Mouse (Mus musculus): ENCODE results near the gene Mdm2.

The Mdm2 gene

DNA sequence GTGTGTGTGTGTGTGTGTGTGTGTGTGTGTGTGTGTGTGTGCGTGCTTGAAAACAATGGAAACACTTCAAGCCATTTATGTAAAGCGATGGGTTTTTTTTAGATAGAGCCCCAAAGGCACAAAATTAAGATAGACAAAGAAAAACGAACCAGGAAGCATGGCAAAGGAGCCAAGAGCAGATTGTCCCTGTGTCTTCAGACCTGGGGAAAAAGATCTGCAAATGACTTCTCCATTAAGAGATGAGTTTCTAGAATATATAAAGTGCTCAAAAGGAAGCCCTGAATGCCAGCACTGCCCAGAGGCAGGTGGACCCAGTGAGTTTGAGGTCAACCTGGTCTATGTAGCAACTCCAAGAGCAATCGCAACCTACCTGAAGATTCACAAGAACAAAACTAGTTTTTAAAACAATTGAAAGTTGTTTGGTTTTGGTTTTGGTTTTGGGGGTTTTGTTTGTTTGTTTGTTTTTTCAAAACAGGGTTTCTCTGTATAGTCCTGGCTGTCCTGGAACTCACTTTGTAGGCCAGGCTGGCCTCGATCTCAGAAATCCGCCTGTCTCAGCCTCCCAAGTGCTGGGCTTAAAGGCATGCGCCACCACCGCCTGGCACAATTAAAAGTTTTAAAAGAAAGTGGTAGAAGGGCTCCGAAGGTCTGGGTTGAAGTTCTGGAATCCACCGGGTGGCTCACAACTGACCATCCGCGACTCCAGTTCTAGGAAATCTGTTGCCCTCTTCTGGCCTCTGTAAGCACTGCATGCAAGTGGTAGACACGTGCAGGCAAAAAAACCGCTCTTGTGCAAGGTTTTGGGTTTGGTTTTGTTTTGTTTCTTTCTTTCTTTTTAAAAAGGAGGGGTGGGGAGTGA, 28.3 kb downstream of the Mdm2 start:
- no peak for DNase-seq (ENCODE audit: low spot score)

DNA sequence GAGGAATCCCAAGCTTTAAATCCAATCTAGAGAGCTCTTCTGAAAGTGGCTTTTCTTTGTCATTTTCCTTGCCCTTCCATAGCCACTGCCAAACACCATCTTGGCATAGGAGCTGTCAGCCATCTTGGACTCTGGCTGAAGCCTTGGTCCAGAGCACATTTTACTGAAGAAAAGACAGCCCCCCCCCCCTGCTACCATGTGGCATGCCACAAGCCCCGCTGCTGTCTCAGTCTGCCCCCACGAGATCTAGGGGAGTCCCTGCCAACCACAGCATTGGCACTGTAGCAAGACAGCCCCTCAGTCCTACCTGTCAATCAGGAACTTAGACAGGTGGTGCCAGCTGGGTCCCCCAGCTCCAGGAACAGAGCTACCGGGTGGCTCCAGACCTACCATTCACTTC, 29.0 kb downstream of the Mdm2 start:
- DNase-seq (ENCODE audit: low spot score): no peak

DNA sequence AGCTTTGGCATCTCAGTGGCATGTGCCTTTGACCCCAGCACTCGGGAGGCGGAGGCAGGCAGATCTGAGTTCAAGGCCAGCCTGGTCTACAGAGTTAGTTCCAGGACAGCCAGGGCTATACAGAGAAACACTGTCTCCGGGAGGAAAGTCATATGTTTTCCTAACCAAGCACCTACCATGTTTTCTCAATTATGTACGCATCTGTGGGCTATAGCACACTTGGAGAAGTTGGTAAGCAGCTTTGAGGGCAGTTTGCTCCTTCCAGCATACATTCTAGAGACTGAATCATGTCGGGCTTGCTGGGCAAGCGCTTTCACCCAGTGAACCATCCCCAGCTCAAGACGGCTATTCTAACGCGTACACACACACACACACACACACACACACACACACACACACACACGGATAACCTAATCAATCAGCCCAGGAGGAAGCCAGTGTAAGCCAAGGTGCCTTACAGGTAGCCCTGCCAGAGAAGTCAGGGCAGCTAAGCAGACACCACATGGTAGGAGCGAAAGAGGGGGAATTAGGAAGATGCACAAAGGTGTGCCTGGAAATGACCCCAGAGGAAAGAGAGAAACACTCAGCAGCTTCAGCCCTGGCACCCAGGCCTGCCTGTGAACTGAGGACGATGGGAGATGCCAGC, 29.6 kb downstream of the Mdm2 start:
- no peak for DNase-seq (ENCODE audit: low spot score)

DNA sequence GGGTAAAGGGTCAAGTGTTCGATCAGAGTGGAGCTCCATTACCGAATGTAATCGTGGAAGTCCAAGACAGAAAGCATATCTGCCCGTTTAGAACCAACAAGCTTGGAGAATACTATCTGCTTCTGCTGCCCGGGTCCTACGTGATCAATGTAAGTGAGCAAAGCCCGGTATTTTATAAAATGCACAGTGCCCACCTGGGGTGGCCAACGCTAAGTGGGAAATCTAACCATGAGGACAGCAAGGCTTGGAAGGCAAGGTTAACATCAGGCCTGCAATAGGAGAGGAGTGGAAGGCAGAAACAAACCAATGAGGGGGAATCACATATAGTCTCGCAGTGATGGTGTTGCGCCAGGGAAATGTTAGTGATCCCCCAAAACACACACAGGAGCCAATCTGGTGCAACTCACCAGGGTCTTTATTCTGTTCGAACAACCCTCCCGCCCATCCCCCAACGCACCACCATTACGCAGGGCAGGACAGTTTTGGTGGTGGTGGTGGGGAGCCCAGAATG, 30.5 kb downstream of the Mdm2 start:
- DNase-seq (ENCODE audit: low spot score): no peak

DNA sequence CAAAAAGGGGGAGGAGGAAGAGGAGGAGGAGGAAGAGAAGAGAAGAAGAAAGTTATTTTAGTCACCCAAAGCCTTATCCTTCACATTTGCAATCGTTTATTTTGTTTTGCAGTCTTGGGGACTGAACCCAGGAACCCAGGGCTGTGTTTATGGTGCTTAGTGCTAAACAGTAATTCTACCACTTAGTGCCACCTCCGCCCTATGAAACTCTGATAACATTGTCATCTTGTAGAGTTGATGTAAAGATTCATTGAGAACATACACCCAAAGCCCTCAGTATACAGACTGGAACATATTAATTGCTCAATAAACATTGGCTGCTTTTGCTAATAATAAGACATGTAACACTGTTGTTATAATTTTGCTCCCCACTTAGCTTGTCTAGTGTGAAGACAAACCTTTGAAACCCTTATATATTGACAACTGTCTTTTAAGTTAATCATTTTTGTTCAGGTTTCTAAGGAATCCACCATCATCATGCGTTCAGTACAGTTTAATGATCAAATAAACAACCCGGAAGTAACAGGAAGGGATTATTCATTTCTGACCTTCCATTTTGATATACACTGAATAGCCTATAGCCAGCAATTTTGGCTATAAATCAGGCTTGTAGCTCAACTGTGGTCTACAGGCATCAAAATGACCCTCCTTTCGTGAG, 31.4 kb downstream of the Mdm2 start:
- no peak for DNase-seq (ENCODE audit: low spot score)

DNA sequence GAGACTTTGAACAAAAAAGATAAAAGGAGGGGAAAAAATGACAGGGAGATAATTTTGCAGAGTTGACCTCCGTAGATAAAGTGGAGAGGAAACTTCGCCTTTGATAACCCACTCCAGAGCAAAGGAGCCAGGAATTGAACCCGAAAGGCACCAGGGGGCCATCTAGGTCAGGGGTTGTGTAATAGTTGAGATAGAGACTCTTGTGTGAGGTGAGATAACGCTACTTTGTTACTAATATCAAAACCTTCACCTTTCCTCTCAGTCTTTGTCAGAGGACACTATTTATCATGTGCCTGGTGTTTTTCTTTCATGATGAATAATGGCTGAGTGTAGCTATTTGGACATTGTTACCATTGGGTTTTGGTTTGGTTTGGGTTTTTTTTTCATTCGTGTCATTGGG, 32.2 kb downstream of the Mdm2 start:
- DNase-seq (ENCODE audit: low spot score): no peak

DNA sequence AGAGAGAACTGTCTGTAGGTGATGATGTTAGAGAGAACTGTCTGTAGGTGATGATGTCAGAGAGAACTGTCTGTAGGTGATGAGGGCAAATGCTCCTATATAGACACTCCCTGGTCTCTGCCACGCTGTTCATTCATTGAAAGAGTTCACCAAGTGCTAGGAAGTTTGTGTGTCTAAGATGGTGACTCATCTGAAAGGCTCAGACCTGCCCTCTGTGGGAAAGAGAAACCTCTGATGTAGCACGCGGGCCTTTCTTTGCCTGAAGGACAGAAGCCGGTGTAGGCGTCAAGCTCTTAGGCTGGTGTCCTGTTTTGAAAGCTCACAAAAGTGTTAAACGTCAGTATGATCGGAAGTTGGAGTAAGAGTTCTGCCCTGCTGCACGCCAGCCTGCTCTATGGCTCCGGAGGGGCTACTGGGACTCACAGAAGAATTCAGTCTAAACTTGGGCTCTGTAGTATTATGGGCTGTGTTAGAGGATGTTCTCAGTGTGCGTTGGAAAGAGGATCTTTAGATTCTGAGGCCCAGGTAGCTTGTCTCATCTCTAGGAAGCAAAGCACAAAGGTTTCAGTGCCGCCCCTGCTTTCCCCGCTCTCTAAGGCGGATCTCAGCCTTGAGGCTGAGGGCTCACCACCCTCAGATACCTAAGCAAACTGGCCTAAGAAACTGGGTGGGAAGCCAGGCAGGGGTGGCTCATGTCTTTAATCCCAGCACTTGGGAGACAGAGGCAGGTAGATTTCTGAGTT, 32.9 kb downstream of the Mdm2 start:
- DNase-seq (ENCODE audit: low spot score): no peak

DNA sequence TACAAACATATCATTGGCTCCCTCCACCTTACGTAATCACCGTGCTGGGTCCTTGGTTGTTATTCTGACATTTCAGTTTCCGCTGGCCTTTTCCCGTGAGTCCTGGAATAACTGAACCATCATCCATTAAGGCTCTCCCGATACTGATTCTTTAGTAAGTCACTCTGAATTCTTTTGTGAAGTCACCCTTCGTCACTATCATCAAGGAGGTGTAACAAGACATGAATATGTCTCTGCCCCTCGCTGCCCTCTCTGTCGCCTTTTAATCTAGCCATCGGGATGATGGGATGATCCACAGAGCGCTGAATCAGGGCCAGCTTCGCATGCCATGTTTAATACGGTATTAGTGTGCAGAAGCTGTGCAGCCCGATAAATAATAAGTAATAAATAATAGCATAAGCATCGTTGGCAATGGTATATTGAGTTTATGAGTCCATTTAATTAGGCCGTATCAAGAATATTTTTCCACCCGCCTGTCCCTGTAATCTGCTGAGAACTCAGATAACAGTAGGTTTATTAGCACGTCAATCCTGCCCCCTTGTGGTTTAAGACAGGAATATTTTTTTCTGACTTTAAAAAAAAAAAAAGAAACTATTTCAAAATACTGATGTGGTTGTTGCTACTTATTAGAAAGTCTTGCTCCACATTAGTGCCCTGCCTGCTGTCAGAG, 33.8 kb downstream of the Mdm2 start:
- no peak for DNase-seq (ENCODE audit: low spot score)

DNA sequence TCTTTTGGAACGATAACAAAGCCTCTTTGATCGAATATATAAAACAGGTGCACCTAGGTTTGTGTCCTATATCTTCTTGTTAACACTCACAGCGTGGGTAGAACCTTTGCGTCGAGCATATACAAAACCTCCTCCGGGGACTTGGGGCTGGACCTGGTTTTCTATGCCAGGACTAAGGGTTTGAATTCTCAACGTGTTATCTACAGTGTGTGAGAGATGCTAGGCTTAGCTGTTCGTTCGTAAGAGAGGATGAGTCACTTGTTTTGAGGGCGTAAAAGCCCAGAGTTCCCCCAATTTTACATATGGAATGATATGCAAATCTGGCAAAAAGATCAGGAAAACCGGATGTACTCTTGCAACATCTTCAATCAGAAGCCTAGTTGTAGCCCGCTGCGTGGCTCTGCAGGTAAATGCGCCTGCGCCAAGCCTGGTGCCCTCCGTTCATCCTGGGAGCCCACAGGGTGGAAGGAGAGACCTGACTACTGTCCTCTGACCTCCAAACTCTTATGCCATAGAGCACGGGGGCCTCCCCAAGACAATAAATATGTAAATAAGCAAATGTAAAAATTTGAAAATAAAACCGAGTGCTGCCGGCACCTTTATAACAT, 34.4 kb downstream of the Mdm2 start:
- no peak for DNase-seq (ENCODE audit: low spot score)

DNA sequence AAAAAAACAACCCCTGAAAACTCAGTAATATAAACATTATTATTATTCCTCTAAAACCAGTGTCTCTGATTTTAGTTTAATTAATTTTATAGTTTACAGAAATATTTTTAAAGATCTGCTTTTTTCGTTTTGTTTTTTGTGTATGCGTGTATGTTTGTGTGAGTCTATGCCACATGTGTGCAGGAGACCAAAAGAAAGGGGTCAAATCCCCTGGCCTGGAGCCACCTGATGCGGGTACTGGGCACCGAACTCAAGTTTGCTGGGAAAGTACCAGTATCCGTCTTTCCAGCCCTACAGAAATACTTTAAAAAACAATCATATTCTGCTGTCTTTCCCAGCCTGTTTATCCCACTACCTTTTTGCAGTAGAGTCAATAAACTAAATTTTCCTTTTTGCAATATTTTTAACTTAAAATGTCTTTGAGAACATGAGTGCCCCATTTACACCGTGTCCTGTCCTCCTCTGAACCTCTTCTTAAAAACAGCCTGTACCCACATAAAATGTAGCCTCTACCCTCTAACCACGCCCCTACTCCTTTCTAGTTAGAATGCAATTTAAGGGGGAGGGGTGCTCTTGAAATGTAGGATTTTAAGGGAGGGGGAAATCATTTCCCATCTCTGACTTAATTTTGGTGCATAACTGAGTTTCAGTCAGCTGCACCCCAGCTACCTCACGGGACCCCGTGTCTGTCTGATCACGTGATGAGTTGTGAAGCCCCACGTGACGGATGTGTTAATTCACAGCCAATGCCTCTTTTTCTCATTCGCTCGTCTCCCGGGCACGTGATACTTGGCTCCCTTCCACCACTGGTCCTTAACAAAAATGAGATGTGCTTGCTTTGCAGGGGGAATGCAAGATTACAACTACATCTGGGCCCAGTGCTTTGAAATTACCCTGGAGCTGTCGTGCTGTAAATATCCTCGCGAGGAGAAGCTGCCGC, 35.2 kb downstream of the Mdm2 start:
- no peak for DNase-seq (ENCODE audit: low spot score)

DNA sequence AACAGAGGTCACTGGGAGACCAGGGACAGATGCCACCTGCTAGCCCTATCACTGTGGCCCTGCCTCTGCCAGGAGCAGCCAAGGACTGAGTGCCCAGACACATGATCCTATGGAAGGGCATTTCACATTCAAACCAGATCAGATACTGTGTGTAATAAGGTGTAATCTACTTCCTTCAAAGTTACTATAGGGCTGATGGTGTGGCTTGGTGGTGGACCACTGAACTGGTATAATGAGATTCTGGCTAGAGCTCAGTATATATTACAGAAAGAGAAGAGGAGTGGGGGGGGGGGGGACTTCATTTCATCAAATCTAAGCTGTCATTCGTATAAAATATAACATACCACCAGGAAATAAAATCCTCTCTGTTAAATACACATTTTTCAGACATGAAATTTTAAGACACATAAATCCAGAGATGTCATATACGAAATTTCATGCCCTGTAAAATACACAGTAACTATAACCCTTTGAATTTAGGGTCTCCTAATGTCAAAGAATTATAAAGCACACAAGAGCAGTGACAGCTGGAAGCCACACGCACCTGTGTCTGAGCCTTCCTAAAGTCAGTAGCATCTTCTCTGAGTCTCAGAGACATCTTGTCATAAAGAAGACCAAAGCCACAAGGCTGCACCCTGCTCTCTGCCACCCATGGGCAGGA, 36.1 kb downstream of the Mdm2 start:
- DNase-seq (ENCODE audit: low spot score): no peak

DNA sequence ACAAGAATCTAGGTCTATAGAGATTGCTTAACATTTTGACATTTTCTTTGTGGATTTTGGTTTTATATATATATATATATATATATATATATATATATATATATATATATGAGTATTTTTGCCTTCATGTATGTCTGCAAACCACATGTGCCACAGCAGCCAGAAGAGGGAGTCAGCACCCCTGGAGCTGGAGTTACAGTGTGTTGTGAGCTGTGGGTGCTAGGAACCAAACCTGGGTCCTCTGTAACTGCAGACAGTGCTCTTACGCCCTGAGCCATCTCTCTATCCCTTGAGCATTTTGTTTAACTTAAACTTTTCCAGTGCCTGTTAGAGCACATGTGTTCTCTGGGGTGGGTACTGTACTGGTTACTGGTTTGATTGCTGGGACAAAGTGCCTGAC, 36.6 kb downstream of the Mdm2 start:
- DNase-seq (ENCODE audit: low spot score): no peak

DNA sequence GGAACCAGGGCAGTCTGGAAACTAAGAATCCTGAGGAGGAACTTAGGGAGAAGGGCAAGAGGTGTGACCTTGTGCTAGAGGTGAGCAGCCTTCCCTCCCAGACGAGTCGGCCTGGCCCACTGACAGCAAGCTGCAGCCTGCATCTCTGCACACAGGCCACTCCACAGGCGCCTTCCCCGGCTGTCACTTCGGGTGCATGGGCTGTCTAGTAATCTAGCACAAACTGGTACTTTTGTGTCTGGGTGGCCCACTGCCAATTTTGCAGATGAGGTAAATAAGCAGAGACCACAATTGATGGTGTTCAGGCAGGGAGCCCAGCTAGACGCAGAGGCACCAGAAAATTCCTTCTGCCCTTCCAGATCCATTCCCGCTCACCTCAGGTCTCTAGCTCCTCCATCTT, 37.9 kb downstream of the Mdm2 start:
- no peak for DNase-seq (ENCODE audit: low spot score)

DNA sequence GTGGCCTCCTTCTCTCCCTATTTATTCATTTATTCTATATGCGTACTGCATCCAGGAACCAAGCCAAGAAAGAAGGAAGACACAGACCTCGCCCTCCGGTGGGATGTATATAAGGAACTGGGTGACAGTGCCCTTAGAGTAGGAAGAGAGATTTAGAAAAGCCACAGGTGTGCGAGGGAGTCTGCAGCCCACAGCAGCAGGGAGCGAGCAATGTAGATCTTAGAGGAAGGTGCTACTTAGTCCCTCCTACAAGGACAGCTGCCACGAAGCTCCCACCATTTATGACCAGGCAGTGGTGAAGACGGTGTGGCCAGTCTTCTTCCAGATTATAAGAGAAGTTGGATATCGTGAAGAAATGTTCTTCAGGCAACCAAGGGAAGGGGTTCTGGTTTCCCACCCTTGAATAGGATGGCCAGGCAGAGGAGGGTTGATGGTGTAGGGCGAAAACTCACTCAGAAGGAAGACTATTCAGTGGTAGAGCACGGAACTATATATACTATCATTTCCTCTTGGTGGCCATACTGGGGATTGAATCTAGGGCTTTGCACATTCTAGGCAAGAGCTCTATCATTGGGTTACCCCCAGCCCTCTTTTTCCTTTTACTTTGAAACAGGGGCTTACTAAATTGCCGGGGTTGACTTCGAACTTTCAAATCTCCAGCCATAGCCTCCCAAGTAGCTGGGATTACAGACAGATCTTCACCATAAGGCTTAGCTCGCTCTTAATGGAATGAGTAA, 38.5 kb downstream of the Mdm2 start:
- no peak for DNase-seq (ENCODE audit: low spot score)

DNA sequence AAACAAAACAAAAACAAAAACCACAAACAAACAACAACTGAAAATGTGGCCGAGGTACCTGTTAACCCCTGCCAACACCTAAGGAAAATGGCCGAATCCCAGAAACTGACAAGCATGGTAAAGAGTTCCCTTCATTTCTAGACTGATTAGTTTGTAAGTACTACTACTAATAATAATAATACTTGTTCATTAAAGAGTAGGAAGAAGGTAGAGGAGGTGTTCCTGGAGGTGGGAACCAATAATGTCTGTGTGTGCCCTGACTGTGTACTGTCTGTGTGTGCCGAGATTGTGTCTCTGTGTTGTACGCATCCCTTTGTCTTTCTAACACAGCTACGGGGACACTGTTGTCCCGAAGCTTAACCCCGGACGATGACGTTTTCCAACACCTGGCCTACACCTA, 39.3 kb downstream of the Mdm2 start:
- no peak for DNase-seq (ENCODE audit: low spot score)

DNA sequence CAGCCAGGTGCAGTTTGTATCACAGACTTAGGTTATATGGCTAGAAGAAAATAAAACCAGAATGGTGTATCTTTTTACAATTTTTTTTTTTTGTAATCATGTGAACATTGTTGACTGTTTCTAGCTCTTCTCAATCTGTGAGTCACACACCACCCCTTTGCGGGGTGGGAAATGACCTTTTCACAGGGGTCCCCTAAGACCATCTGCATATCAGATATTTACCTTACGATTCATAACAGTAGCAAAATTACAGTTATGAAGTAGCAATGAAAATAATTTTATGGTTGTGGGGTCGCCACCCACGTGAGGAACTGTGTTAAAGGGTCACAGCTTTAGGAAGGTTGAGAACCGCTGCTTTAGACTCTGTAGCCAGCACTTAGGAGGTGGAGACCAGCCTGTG, 39.8 kb downstream of the Mdm2 start:
- DNase-seq (ENCODE audit: low spot score): no peak

DNA sequence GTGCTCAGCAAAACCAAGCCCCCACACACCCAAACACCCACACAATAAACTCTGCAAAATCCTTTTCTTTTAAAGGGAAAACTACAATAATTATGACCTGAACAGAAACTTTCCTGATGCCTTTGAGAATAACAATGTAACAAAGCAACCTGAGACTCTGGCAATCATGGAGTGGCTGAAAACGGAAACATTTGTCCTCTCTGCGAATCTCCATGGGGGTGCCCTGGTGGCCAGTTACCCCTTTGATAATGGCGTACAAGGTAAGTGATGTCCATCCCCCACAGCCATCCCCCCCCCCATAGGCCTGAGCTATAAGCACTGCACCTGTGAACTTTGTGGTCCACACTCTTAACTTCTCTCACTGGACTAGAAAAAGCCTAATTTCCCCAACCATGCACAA, 40.5 kb downstream of the Mdm2 start:
- no peak for DNase-seq (ENCODE audit: low spot score)

DNA sequence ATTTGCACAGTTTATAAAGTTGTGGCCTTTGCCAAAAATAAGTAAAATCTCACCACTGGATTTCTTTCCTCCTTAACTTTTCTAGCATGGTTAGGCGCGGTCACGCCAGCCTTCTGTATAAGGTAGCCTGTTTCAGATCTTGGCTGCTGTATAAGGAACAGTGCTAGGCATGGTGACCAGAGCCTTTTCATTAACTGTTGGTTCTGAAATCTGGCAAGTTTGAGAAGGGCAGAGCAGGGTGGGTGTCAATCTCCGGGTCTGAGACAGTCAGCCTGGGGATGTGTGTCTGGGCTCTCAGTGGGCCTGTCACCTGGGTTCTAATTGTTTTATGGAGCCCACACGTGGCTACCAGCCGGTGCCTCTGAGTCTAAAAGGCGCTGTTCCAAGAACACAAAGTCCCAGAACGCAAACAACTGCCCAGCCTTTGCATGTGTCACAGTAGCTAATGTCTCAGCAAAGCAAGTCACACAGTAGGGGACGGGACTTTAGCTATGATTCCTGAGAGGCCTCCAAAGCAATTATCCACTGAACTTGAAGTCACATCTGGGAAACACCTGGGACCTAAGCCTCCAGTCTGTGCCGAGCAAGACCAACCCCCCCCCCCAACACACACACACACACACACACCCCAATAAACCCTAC, 41.0 kb downstream of the Mdm2 start:
- no peak for DNase-seq (ENCODE audit: low spot score)
